Mouse (Mus musculus): ENCODE measurements around the gene Pkn1. TPM values are rescaled to one million over a fixed set of nuclear protein-coding genes. Genes with fewer than 3 reads are reported as not detected.

The Pkn1 gene
- polyA plus RNA-seq, 1 experiment from 2014 or later = 35.3 TPM

- peaks cover 58% of the 10 kb centered on the region for H3K36me3 ChIP-seq
These were observed 20.7 kb upstream of the Pkn1 start for GRCm38 (mm10) chr8:83719693-83720092.

GRCm38 (mm10) chr8:83719048-83719447 lies 20.1 kb upstream of the Pkn1 start:
- Histone ChIP-seq H3K36me3 (peaks cover 52% of the 10 kb centered on the region), H3K4me3 (no peak overlapping the region), H3K4me1 (peaks cover 18% of the 10 kb centered on the region), H3K27me3 (no peaks in the 10 kb centered on the region), H3K9ac (replicated peaks) (no peak overlapping the region), H3K4me2 (replicated peaks) (no peak overlapping the region), H3K9me3 (no peaks in the 10 kb centered on the region), H3K27ac (replicated peaks) (no peak overlapping the region)
- no peak for ATAC-seq (ENCODE audit: low FRiP score, low read depth)
- WGBS = 88% methylated on average over 2 of the region's 2 CpGs

More at GRCm38 (mm10) chr8:83719693-83720092, 20.7 kb upstream of the Pkn1 start:
- WGBS = 86% methylated on average over 2 of the region's 2 CpGs
- no peak for ATAC-seq (ENCODE audit: low FRiP score, low read depth)
- Histone ChIP-seq H3K4me2 (replicated peaks) (no peak overlapping the region), H3K4me3 (no peak overlapping the region), H3K27ac (replicated peaks) (no peak overlapping the region), H3K9me3 (no peaks in the 10 kb centered on the region), H3K9ac (replicated peaks) (no peak overlapping the region), H3K27me3 (no peaks in the 10 kb centered on the region), H3K4me1 (peaks cover 18% of the 10 kb centered on the region)

- Histone ChIP-seq H3K9me3 (no peaks in the 10 kb centered on the region), H3K4me1 (peaks cover 18% of the 10 kb centered on the region), H3K4me2 (replicated peaks) (peak overlapping the region; percentile 97), H3K4me3 (peak overlapping the region; percentile 92; the same call in 1 of the 2 replicates), H3K27me3 (0 out of 2 replicates have a peak, but pooled peaks cover 5% of the 10 kb centered on the region), H3K9ac (replicated peaks) (no peak overlapping the region), H3K27ac (replicated peaks) (no peak overlapping the region), H3K36me3 (peaks cover 27% of the 10 kb centered on the region)
- no peak for ATAC-seq (ENCODE audit: low FRiP score, low read depth)
- WGBS = 71% methylated on average over 2 of the region's 2 CpGs
These were observed 17.6 kb upstream of the Pkn1 start for GRCm38 (mm10) chr8:83716563-83716962.

GRCm38 (mm10) chr8:83715771-83716170 lies 16.8 kb upstream of the Pkn1 start:
- Histone ChIP-seq H3K4me1 (peaks cover 18% of the 10 kb centered on the region), H3K9me3 (no peaks in the 10 kb centered on the region), H3K36me3 (peaks cover 19% of the 10 kb centered on the region), H3K9ac (replicated peaks) (peak overlapping the region; percentile 83), H3K27me3 (0 out of 2 replicates have a peak, but pooled peaks cover 5% of the 10 kb centered on the region), H3K4me3 (peak overlapping the region; percentile 92), H3K4me2 (replicated peaks) (peak overlapping the region; percentile 97), H3K27ac (replicated peaks) (peak overlapping the region; percentile 89)
- ATAC-seq (ENCODE audit: low FRiP score, low read depth) = no peak
- 2% methylated on average over 17 of the region's 17 CpGs for WGBS

- peak; percentile 100 for ATAC-seq (ENCODE audit: low FRiP score, low read depth)
- 0 out of 2 replicates have a peak, but pooled peaks cover 5% of the 10 kb centered on the region for H3K27me3 ChIP-seq
- peaks cover 18% of the 10 kb centered on the region for H3K4me1 ChIP-seq
- peak within 1 kb of the TSS; percentile 92 for H3K4me3 ChIP-seq
- WGBS = under 1% methylated on average over 61 of the region's 63 CpGs
- no peaks in the 10 kb centered on the region for H3K9me3 ChIP-seq
- peak within 1 kb of the TSS; percentile 97 for H3K4me2 ChIP-seq (replicated peaks)
- peaks cover 13% of the 10 kb centered on the region for H3K36me3 ChIP-seq
- peak within 1 kb of the TSS; percentile 89 for H3K27ac ChIP-seq (replicated peaks)
- H3K9ac ChIP-seq (replicated peaks) = peak within 1 kb of the TSS; percentile 83
These were observed 16.2 kb upstream of the Pkn1 start, which contains the start of gene Ddx39 for GRCm38 (mm10) chr8:83715031-83715690. Gene Ddx39, plus strand, starts transcription at chr8:83715177.

GRCm38 (mm10) chr8:83714676-83715030 lies 15.7 kb upstream of the Pkn1 start:
- 17% methylated on average over 8 of the region's 8 CpGs for WGBS
- no peak for ATAC-seq (ENCODE audit: low FRiP score, low read depth)
- H3K27ac ChIP-seq (replicated peaks) = no peak overlapping the region

GRCm38 (mm10) chr8:83707554-83707953 lies 8.6 kb upstream of the Pkn1 start:
- no peak overlapping the region for H3K27ac ChIP-seq (replicated peaks)
- H3K9ac ChIP-seq (replicated peaks) = no peak overlapping the region
- no peak for ATAC-seq (ENCODE audit: low FRiP score, low read depth)
- peaks cover 11% of the 10 kb centered on the region; the same call in 1 of the 2 replicates for H3K27me3 ChIP-seq
- 80% methylated on average over 8 of the region's 8 CpGs for WGBS
- no peak overlapping the region for H3K4me2 ChIP-seq (replicated peaks)
- H3K4me3 ChIP-seq = no peak overlapping the region
- no peaks in the 10 kb centered on the region for H3K4me1 ChIP-seq
- no peaks in the 10 kb centered on the region for H3K36me3 ChIP-seq
- H3K9me3 ChIP-seq = no peaks in the 10 kb centered on the region

More at GRCm38 (mm10) chr8:83714676-83715030, 15.7 kb upstream of the Pkn1 start:
- peak overlapping the region; percentile 43; the same call in 1 of the 2 replicates for H3K9ac ChIP-seq (replicated peaks)
- 0 out of 2 replicates have a peak, but pooled peaks cover 5% of the 10 kb centered on the region for H3K27me3 ChIP-seq
- H3K4me2 ChIP-seq (replicated peaks) = peak overlapping the region; percentile 97
- no peaks in the 10 kb centered on the region for H3K9me3 ChIP-seq
- peaks cover 18% of the 10 kb centered on the region for H3K4me1 ChIP-seq
- H3K36me3 ChIP-seq = peaks cover 8% of the 10 kb centered on the region
- peak overlapping the region; percentile 92 for H3K4me3 ChIP-seq

GRCm38 (mm10) chr8:83706411-83706810 lies 7.4 kb upstream of the Pkn1 start:
- Histone ChIP-seq H3K27ac (replicated peaks) (no peak overlapping the region), H3K36me3 (no peaks in the 10 kb centered on the region), H3K4me3 (no peak overlapping the region), H3K9me3 (no peaks in the 10 kb centered on the region), H3K9ac (replicated peaks) (no peak overlapping the region), H3K4me1 (no peaks in the 10 kb centered on the region), H3K4me2 (replicated peaks) (no peak overlapping the region), H3K27me3 (peaks cover 6% of the 10 kb centered on the region; the same call in 1 of the 2 replicates)
- 69% methylated on average over 5 of the region's 5 CpGs for WGBS
- no peak for ATAC-seq (ENCODE audit: low FRiP score, low read depth)

GRCm38 (mm10) chr8:83703426-83703825 lies 4.4 kb upstream of the Pkn1 start:
- no peak for ATAC-seq (ENCODE audit: low FRiP score, low read depth)
- 80% methylated on average over 4 of the region's 4 CpGs for WGBS
- peaks cover 6% of the 10 kb centered on the region; the same call in 1 of the 2 replicates for H3K27me3 ChIP-seq

GRCm38 (mm10) chr8:83700423-83701085 lies 1.6 kb upstream of the Pkn1 start:
- H3K9ac ChIP-seq (replicated peaks) = no peak overlapping the region
- H3K4me3 ChIP-seq = no peak overlapping the region
- H3K9me3 ChIP-seq = no peaks in the 10 kb centered on the region
- peaks cover 23% of the 10 kb centered on the region for H3K4me1 ChIP-seq
- peaks cover 6% of the 10 kb centered on the region; the same call in 1 of the 2 replicates for H3K27me3 ChIP-seq
- H3K36me3 ChIP-seq = no peaks in the 10 kb centered on the region
- no peak for ATAC-seq (ENCODE audit: low FRiP score, low read depth)
- no peak overlapping the region for H3K27ac ChIP-seq (replicated peaks)
- H3K4me2 ChIP-seq (replicated peaks) = no peak overlapping the region
- 85% methylated on average over 9 of the region's 9 CpGs for WGBS

More at GRCm38 (mm10) chr8:83703426-83703825, 4.4 kb upstream of the Pkn1 start:
- H3K27ac ChIP-seq (replicated peaks) = no peak overlapping the region
- H3K9me3 ChIP-seq = no peaks in the 10 kb centered on the region
- no peak overlapping the region for H3K4me3 ChIP-seq
- no peak overlapping the region for H3K4me2 ChIP-seq (replicated peaks)
- no peak overlapping the region for H3K9ac ChIP-seq (replicated peaks)
- no peaks in the 10 kb centered on the region for H3K36me3 ChIP-seq
- peaks cover 9% of the 10 kb centered on the region for H3K4me1 ChIP-seq

GRCm38 (mm10) chr8:83699566-83699965 lies 587 bp upstream of the Pkn1 start:
- peaks cover 6% of the 10 kb centered on the region; the same call in 1 of the 2 replicates for H3K27me3 ChIP-seq
- H3K4me3 ChIP-seq = peak overlapping the region; percentile 87
- peak overlapping the region; percentile 96 for H3K9ac ChIP-seq (replicated peaks)
- peak overlapping the region; percentile 71; the same call in 1 of the 2 replicates for H3K27ac ChIP-seq (replicated peaks)
- H3K4me2 ChIP-seq (replicated peaks) = peak overlapping the region; percentile 96
- no peaks in the 10 kb centered on the region for H3K9me3 ChIP-seq
- peaks cover 23% of the 10 kb centered on the region for H3K4me1 ChIP-seq
- H3K36me3 ChIP-seq = no peaks in the 10 kb centered on the region
- no peak for ATAC-seq (ENCODE audit: low FRiP score, low read depth)
- WGBS = 58% methylated on average over 9 of the region's 9 CpGs

GRCm38 (mm10) chr8:83698291-83698660 lies 703 bp downstream of the Pkn1 start:
- peak; percentile 2; the same call in 1 of the 2 replicates for ATAC-seq (ENCODE audit: low FRiP score, low read depth)
- H3K36me3 ChIP-seq = no peaks in the 10 kb centered on the region
- H3K9me3 ChIP-seq = no peaks in the 10 kb centered on the region
- 4% methylated on average over 15 of the region's 15 CpGs for WGBS
- H3K4me3 ChIP-seq = peak overlapping the region; percentile 87
- H3K27me3 ChIP-seq = peaks cover 3% of the 10 kb centered on the region; the same call in 1 of the 2 replicates
- peak overlapping the region; percentile 96 for H3K9ac ChIP-seq (replicated peaks)
- peaks cover 23% of the 10 kb centered on the region for H3K4me1 ChIP-seq
- peak overlapping the region; percentile 96 for H3K4me2 ChIP-seq (replicated peaks)
- H3K27ac ChIP-seq (replicated peaks) = peak overlapping the region; percentile 71; the same call in 1 of the 2 replicates

Data from midbrain, embryonic 12.5 days (tissue).